Mouse (Mus musculus): Measurements from ENCODE around the gene Trp53bp1. TPM values are rescaled to one million over a fixed set of nuclear protein-coding genes. Genes with fewer than 3 reads are reported as not detected.

Gene Trp53bp1
- 50.3 and 60.5 TPM in 2 replicates for polyA plus RNA-seq (2014; fragmentation: Nextera tagmentation; extraction: Ambion mirVana)

DNA sequence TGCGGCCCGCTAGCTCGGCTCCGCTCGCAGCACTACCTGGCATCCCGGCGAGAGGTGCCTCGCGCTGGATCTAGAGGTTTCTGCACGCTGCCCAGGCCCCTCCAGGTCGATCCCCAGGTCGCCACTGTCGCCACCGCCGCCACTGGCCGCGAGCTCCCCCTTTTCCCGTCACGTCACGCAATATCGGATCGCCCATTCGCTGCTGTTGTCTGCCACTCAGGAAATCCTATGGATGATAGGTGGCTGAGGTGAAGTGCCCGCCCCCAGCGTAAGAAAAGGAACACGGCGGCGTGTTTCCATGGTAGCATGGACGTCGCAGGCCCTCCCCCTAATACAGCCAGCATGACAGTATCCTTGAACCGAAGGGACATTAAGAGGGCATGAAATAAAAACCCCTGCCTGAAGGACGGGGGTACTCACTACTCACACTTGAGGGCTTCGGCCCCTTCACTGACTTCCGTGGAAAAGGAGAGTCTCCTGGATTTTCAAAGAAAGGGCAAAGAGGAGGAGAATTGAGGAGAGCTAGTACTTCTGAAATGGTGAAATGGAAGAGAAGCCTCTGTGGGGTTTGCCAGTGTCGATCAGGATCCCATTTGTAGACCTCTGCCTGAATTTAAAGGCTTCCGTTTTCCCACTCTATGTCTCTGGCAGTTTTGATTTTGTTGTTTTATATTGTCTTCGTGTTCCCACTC, at the start of gene Trp53bp1:
Gene Trp53bp1, minus strand, starts transcription at position 172 of the 692 bp plus-strand sequence.
- peak within 1 kb of the TSS; percentile 89 for H3K27ac ChIP-seq (replicated peaks; ENCODE audit: low read depth, low read length)
- WGBS, result under 1% methylated on average over 37 of the region's 37 CpGs
- peak within 1 kb of the TSS; percentile 61 for H3K4me2 ChIP-seq (ENCODE audit: low read depth, low read length)
- ATAC-seq (ENCODE audit: low read depth), result peak; percentile 99
- no peaks in the 10 kb centered on the region for H3K27me3 ChIP-seq (replicated peaks; ENCODE audit: control insufficient read depth, insufficient read depth, low read length)
- peak; percentile 98 for DNase-seq (ENCODE audit: low spot score)
- H3K4me3 ChIP-seq (ENCODE audit: low read depth, low read length), result peak within 1 kb of the TSS; percentile 96
- no peaks in the 10 kb centered on the region for H3K9me3 ChIP-seq (ENCODE audit: control insufficient read depth, low read length)
- H3K9ac ChIP-seq (ENCODE audit: low read depth, low read length), result peak within 1 kb of the TSS; percentile 89
- peaks cover 36% of the 10 kb centered on the region for H3K36me3 ChIP-seq (ENCODE audit: control insufficient read depth, insufficient read depth, low read length)
- peaks cover 5% of the 10 kb centered on the region for H3K4me1 ChIP-seq (ENCODE audit: control insufficient read depth, insufficient read depth, low read length)

- no peak for DNase-seq (ENCODE audit: low spot score)
- WGBS, result 73% methylated on average over 8 of the region's 8 CpGs
- ATAC-seq (ENCODE audit: low read depth), result no peak
- Histone ChIP-seq H3K4me2 (ENCODE audit: low read depth, low read length) (no peak overlapping the region), H3K9ac (ENCODE audit: low read depth, low read length) (no peak overlapping the region), H3K4me3 (ENCODE audit: low read depth, low read length) (no peak overlapping the region), H3K27me3 (replicated peaks; ENCODE audit: control insufficient read depth, insufficient read depth, low read length) (no peaks in the 10 kb centered on the region), H3K9me3 (ENCODE audit: control insufficient read depth, low read length) (no peaks in the 10 kb centered on the region), H3K27ac (replicated peaks; ENCODE audit: low read depth, low read length) (no peak overlapping the region), H3K36me3 (ENCODE audit: control insufficient read depth, insufficient read depth, low read length) (peaks cover 8% of the 10 kb centered on the region; the same call in 1 of the 2 replicates), H3K4me1 (ENCODE audit: control insufficient read depth, insufficient read depth, low read length) (no peaks in the 10 kb centered on the region)
These were observed 45.1 kb upstream of the Trp53bp1 start for GRCm38 (mm10) chr2:121316278-121316677.

GRCm38 (mm10) chr2:121308997-121309416, 37.8 kb upstream of the Trp53bp1 start:
- Histone ChIP-seq H3K27me3 (replicated peaks; ENCODE audit: control insufficient read depth, insufficient read depth, low read length) (no peaks in the 10 kb centered on the region), H3K4me1 (ENCODE audit: control insufficient read depth, insufficient read depth, low read length) (no peaks in the 10 kb centered on the region), H3K4me3 (ENCODE audit: low read depth, low read length) (no peak overlapping the region), H3K4me2 (ENCODE audit: low read depth, low read length) (peak overlapping the region; percentile 35), H3K27ac (replicated peaks; ENCODE audit: low read depth, low read length) (no peak overlapping the region), H3K9ac (ENCODE audit: low read depth, low read length) (no peak overlapping the region), H3K36me3 (ENCODE audit: control insufficient read depth, insufficient read depth, low read length) (peaks cover 12% of the 10 kb centered on the region; the same call in 1 of the 2 replicates), H3K9me3 (ENCODE audit: control insufficient read depth, low read length) (no peaks in the 10 kb centered on the region)
- WGBS, result 11% methylated on average over 4 of the region's 5 CpGs
- ATAC-seq (ENCODE audit: low read depth) (peak; percentile 34), DNase-seq (ENCODE audit: low spot score) (peak; percentile 35)

DNA sequence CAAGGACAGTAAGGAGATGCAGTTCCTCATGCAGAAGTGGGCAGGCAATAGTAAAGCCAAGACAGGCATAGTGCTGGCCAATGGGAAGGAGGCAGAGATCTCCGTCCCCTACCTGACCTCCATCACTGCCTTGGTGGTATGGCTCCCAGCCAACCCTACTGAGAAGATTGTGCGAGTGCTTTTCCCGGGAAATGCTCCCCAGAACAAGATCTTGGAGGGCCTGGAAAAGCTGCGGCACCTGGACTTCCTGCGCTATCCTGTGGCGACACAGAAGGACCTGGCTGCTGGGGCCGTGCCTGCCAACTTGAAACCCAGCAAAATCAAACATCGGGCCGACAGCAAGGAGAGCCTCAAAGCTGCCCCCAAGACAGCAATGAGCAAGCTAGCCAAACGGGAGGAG, 28.8 kb upstream of the Trp53bp1 start:
- Histone ChIP-seq H3K36me3 (ENCODE audit: control insufficient read depth, insufficient read depth, low read length) (peaks cover 40% of the 10 kb centered on the region), H3K27me3 (replicated peaks; ENCODE audit: control insufficient read depth, insufficient read depth, low read length) (peaks cover 16% of the 10 kb centered on the region), H3K9ac (ENCODE audit: low read depth, low read length) (no peak overlapping the region), H3K4me1 (ENCODE audit: control insufficient read depth, insufficient read depth, low read length) (peaks cover 8% of the 10 kb centered on the region), H3K27ac (replicated peaks; ENCODE audit: low read depth, low read length) (no peak overlapping the region), H3K4me3 (ENCODE audit: low read depth, low read length) (no peak overlapping the region), H3K9me3 (ENCODE audit: control insufficient read depth, low read length) (no peaks in the 10 kb centered on the region), H3K4me2 (ENCODE audit: low read depth, low read length) (no peak overlapping the region)
- 89% methylated on average over 10 of the region's 10 CpGs for WGBS
- no peak for DNase-seq (ENCODE audit: low spot score)
- ATAC-seq (ENCODE audit: low read depth), result no peak

- 90% methylated on average over 14 of the region's 17 CpGs for WGBS
- Histone ChIP-seq H3K4me3 (ENCODE audit: low read depth, low read length) (no peak overlapping the region), H3K27me3 (replicated peaks; ENCODE audit: control insufficient read depth, insufficient read depth, low read length) (peaks cover 16% of the 10 kb centered on the region), H3K4me1 (ENCODE audit: control insufficient read depth, insufficient read depth, low read length) (peaks cover 13% of the 10 kb centered on the region), H3K9ac (ENCODE audit: low read depth, low read length) (no peak overlapping the region), H3K4me2 (ENCODE audit: low read depth, low read length) (no peak overlapping the region), H3K27ac (replicated peaks; ENCODE audit: low read depth, low read length) (no peak overlapping the region), H3K9me3 (ENCODE audit: control insufficient read depth, low read length) (no peaks in the 10 kb centered on the region), H3K36me3 (ENCODE audit: control insufficient read depth, insufficient read depth, low read length) (peaks cover 37% of the 10 kb centered on the region)
- no peak for ATAC-seq (ENCODE audit: low read depth)
- DNase-seq (ENCODE audit: low spot score), result no peak
These were observed 28.3 kb upstream of the Trp53bp1 start for GRCm38 (mm10) chr2:121299471-121299870.

- Histone ChIP-seq H3K9me3 (ENCODE audit: control insufficient read depth, low read length) (no peaks in the 10 kb centered on the region), H3K27ac (replicated peaks; ENCODE audit: low read depth, low read length) (no peak overlapping the region), H3K4me2 (ENCODE audit: low read depth, low read length) (peak overlapping the region; percentile 79; the same call in 1 of the 2 replicates), H3K27me3 (replicated peaks; ENCODE audit: control insufficient read depth, insufficient read depth, low read length) (peaks cover 16% of the 10 kb centered on the region), H3K9ac (ENCODE audit: low read depth, low read length) (0 out of 2 replicates have a peak overlapping the region, but pooled peaks have one; percentile 21), H3K36me3 (ENCODE audit: control insufficient read depth, insufficient read depth, low read length) (peaks cover 37% of the 10 kb centered on the region), H3K4me3 (ENCODE audit: low read depth, low read length) (no peak overlapping the region), H3K4me1 (ENCODE audit: control insufficient read depth, insufficient read depth, low read length) (peaks cover 19% of the 10 kb centered on the region)
- WGBS, result 5% methylated on average over 8 of the region's 8 CpGs
- ATAC-seq (ENCODE audit: low read depth), result no peak
- DNase-seq (ENCODE audit: low spot score), result peak; percentile 49
These were observed 26.9 kb upstream of the Trp53bp1 start for GRCm38 (mm10) chr2:121298131-121298530.

GRCm38 (mm10) chr2:121297701-121298100, 26.5 kb upstream of the Trp53bp1 start:
- ATAC-seq (ENCODE audit: low read depth), result no peak
- peak overlapping the region; percentile 79 for H3K4me2 ChIP-seq (ENCODE audit: low read depth, low read length)

DNA sequence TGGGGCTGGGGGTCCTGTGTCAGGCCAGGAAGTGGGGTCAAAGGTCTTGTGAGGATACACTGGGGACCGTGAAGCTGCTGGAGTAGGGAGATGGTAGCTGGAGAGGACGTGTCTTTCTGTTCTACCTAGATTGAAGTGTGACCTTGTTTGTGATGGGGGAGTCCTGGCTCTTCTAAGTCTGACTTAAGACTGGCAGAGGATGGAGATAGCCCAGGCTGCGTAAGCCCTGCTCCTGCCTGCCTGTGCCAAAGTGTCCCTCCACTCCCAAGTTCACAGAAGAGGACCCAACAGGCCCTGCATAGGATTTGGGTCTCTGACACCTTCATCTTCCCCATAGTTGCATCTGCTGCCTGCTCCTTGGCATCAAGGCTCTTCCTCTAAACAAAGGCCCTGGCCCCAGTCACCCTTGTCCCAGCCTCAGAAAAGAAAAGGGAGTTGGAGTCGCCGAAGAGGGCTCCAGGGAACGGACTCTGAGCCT, 25.6 kb upstream of the Trp53bp1 start:
- peak overlapping the region; percentile 79 for H3K4me2 ChIP-seq (ENCODE audit: low read depth, low read length)
- 14% methylated on average over 6 of the region's 6 CpGs for WGBS
- H3K36me3 ChIP-seq (ENCODE audit: control insufficient read depth, insufficient read depth, low read length), result peaks cover 27% of the 10 kb centered on the region
- no peak overlapping the region for H3K9ac ChIP-seq (ENCODE audit: low read depth, low read length)
- peak overlapping the region; percentile 50 for H3K4me3 ChIP-seq (ENCODE audit: low read depth, low read length)
- peaks cover 16% of the 10 kb centered on the region for H3K27me3 ChIP-seq (replicated peaks; ENCODE audit: control insufficient read depth, insufficient read depth, low read length)
- H3K27ac ChIP-seq (replicated peaks; ENCODE audit: low read depth, low read length), result no peak overlapping the region
- DNase-seq (ENCODE audit: low spot score) (no peak), ATAC-seq (ENCODE audit: low read depth) (no peak)
- H3K9me3 ChIP-seq (ENCODE audit: control insufficient read depth, low read length), result no peaks in the 10 kb centered on the region
- H3K4me1 ChIP-seq (ENCODE audit: control insufficient read depth, insufficient read depth, low read length), result peaks cover 19% of the 10 kb centered on the region

More at GRCm38 (mm10) chr2:121297701-121298100, 26.5 kb upstream of the Trp53bp1 start:
- no peaks in the 10 kb centered on the region for H3K9me3 ChIP-seq (ENCODE audit: control insufficient read depth, low read length)
- H3K9ac ChIP-seq (ENCODE audit: low read depth, low read length), result 0 out of 2 replicates have a peak overlapping the region, but pooled peaks have one; percentile 21
- peaks cover 19% of the 10 kb centered on the region for H3K4me1 ChIP-seq (ENCODE audit: control insufficient read depth, insufficient read depth, low read length)
- no peak overlapping the region for H3K4me3 ChIP-seq (ENCODE audit: low read depth, low read length)
- WGBS, result 4% methylated on average over 9 of the region's 9 CpGs
- no peak for DNase-seq (ENCODE audit: low spot score)
- H3K27ac ChIP-seq (replicated peaks; ENCODE audit: low read depth, low read length), result no peak overlapping the region
- H3K36me3 ChIP-seq (ENCODE audit: control insufficient read depth, insufficient read depth, low read length), result peaks cover 34% of the 10 kb centered on the region
- peaks cover 16% of the 10 kb centered on the region for H3K27me3 ChIP-seq (replicated peaks; ENCODE audit: control insufficient read depth, insufficient read depth, low read length)

Measured in embryonic facial prominence, embryonic 14.5 days (tissue).